Mouse (Mus musculus): ENCODE measurements around the gene Dstn. TPM values are rescaled to one million over a fixed set of nuclear protein-coding genes. Genes with fewer than 3 reads are reported as not detected.

The Dstn gene
- polyA plus RNA-seq, 1 experiment, result 12.8 TPM

DNA sequence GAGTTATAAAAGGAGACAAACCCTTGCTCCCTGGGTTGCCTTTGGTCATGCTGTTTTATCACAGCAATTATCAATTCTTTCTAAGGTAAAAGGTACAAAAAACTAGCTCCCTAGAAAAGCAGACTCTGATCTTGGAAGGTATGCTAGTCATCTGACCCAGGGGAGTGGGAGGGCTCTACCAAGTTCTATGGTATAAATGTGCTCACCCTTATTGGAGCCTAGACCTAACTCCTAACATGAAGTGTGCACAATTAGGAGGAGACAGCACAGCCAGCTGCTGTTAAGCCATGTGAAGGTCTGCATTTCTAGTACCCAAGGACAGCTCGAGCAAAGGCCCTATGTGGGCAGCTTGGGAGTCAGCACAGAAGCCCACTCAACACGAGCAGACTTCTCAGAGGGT lies 56.8 kb downstream of the Dstn start:
- TF ChIP-seq GATA1 (IDR thresholded peaks at IDR 0.05; ENCODE audit: low read length), result no peak

DNA sequence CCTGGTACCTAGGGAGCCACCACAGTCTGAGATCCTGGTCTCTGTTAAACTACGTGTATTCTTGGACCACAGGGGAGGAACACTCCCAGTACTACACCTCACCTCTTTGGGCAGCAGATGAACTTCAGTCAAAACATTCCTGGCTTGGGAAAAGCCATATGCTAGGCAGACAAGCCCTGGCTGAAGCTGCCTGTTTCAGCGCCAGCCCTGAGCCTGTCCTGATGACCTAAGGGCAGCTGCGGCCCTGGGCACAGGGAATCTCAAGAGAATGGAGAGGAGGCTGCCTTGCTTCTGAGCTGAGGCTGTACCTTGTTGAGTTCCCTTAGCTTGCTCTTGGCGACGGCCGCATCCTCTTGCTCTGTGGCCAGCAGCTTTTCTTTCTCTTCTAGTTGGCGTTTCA lies 58.0 kb downstream of the Dstn start:
- TF ChIP-seq GATA1 (IDR thresholded peaks at IDR 0.05; ENCODE audit: low read length), result no peak

GRCm38 (mm10) chr2:143975146-143975649 lies 60.1 kb downstream of the Dstn start:
- TF ChIP-seq GATA1 (IDR thresholded peaks at IDR 0.05; ENCODE audit: low read length), result no peak

GRCm38 (mm10) chr2:143978444-143979147 lies 63.5 kb downstream of the Dstn start:
- TF ChIP-seq GATA1 (IDR thresholded peaks at IDR 0.05; ENCODE audit: low read length), result no peak

- no peak for TF ChIP-seq GATA1 (IDR thresholded peaks at IDR 0.05; ENCODE audit: low read length)
Observed at GRCm38 (mm10) chr2:143980781-143981398, 65.8 kb downstream of the Dstn start.

DNA sequence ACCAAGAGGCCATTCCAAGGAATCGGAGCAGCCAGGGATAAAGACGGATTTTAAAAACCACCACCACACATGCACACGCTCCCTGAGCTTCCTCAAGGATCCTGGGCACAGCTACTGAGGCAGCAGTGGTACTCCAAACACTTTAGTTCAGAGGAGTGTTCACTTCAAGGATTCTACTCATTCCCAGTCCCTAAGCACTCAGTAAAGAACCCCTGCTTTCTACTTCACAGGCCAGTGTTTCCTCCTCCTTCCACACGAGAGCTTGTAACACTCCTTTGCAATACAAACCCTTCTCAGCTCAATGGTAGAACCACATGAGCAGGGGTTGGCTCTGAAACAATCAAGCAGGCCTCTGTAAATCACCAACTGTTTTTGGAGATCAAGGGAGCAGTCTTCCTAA lies 67.0 kb downstream of the Dstn start:
- no peak for TF ChIP-seq GATA1 (IDR thresholded peaks at IDR 0.05; ENCODE audit: low read length)

- TF ChIP-seq GATA1 (IDR thresholded peaks at IDR 0.05; ENCODE audit: low read length), result no peak
Observed at GRCm38 (mm10) chr2:143982901-143983300, 67.8 kb downstream of the Dstn start.

DNA sequence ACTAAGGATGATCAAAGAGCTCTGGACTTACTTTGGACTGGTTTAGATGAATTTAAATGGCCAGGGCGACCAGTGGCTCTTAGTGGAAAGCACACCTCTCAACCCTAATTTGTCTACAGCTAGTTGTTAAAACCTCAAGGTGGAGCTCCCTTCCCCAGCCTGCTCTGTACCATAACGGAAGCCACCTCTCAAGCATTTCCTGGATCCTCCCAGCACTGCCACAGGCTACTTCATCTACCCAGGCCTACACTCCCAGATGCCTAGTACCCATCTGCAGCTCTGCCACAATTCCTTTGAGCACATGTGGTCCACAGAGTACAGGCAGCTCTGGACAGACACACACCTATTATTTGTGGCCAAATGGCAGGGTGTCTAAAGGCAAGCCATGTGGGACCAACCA lies 68.4 kb downstream of the Dstn start:
- no peak for TF ChIP-seq GATA1 (IDR thresholded peaks at IDR 0.05; ENCODE audit: low read length)

DNA sequence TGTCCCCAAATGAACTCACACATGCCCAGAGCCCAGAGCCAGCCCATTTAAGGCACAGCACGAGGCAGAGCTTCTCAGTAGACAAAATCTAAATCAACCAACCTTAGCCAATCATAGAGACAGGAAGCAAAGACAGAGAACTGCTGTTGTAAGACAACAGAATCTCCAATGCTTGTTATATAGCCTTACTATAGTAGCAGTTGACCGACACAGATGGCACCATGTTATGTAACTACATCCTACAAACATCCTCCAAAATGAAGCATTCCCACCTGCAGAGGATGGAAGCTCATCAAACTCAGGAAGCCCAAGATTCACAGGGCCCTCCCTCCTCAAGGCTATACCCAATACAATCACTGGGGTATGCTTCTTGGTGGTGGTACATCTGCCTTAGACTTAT lies 72.4 kb downstream of the Dstn start:
- no peak for TF ChIP-seq GATA1 (IDR thresholded peaks at IDR 0.05; ENCODE audit: low read length)

- no peak for TF ChIP-seq GATA1 (IDR thresholded peaks at IDR 0.05; ENCODE audit: low read length)
Observed at GRCm38 (mm10) chr2:143988016-143988415, 72.9 kb downstream of the Dstn start.

GRCm38 (mm10) chr2:143990997-143991396 lies 75.9 kb downstream of the Dstn start:
- no peak for TF ChIP-seq GATA1 (IDR thresholded peaks at IDR 0.05; ENCODE audit: low read length)

DNA sequence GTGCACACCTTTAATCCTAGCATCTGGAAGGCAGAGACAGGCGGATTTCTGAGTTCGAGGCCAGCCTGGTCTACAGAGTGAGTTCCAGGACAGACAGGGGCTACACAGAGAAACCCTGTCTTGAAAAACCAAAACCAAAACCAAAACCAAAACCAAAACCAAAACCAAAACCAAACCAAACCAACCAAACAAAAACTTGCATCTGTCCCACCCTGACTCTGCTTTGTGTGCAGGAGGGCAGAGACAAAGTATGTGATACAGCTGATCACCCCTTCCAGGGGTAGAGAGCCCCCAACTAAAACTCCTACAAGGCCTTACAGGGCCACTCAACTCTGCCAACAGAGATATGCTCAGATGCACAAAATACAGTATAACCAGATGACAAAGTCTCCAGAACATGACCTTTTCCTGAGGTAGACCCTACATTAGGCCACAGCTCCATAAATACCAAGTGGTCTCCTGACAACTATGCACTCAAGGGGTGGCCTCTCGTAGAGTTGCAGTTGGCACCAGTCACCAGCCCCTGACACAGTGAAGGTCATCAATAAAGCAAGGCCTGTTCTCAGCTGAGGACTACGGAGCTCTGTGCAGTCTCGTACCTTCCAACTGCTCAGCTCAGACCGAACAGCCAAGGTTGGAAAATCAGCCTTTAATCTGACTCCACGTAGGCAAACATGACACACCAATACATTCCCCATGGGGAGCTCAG lies 77.0 kb downstream of the Dstn start:
- no peak for TF ChIP-seq GATA1 (IDR thresholded peaks at IDR 0.05; ENCODE audit: low read length)

Other genes with a start within 250 kb of the Dstn start
- gene Bfsp1, start 52.1 kb upstream of the Dstn start, polyA plus RNA-seq (2012), result not detected in 2 replicates
- 69.3 and 72.4 TPM in 2 replicates for gene Rrbp1, start 95.9 kb downstream of the Dstn start, polyA plus RNA-seq (2012)
- gene Banf2, start 117.7 kb downstream of the Dstn start, polyA plus RNA-seq (2012), result not detected in 2 replicates

Data from G1E-ER4 (cell line).